Mouse (Mus musculus): Measurements from ENCODE around the gene Xpo4. TPM values are rescaled to one million over a fixed set of nuclear protein-coding genes. Genes with fewer than 3 reads are reported as not detected.
A peak's percentile ranks its signal among the peaks of the same experiment; 100 is the strongest.
"Not testable (repeated sequence)": the region's sequence is repeated elsewhere in the genome, so short reads cannot be mapped to it uniquely, and the experiment has no call there.

The Xpo4 gene
- polyA plus RNA-seq, 1 experiment from 2014 or later, result 15.5 TPM

- H3K36me3 ChIP-seq (replicated peaks; ENCODE audit: control insufficient read depth, insufficient read depth), result peaks cover 10% of the 10 kb centered on the region; the same call in 1 of the 2 replicates
- H3K27me3 ChIP-seq (ENCODE audit: control insufficient read depth, insufficient read depth, low read length); H3K4me3 ChIP-seq (replicated peaks; ENCODE audit: low read length); DNase-seq (ENCODE audit: low spot score); H3K4me2 ChIP-seq (replicated peaks); H3K9ac ChIP-seq; ATAC-seq (ENCODE audit: low FRiP score); H3K27ac ChIP-seq; H3K4me1 ChIP-seq (replicated peaks; ENCODE audit: control insufficient read depth, insufficient read depth, low read length); H3K9me3 ChIP-seq (ENCODE audit: control insufficient read depth, low read length): not testable (repeated sequence)
- 95% methylated on average over 7 of the region's 7 CpGs for WGBS
These were observed 22.8 kb upstream of the Xpo4 start for GRCm38 (mm10) chr14:57688066-57688465.

DNA sequence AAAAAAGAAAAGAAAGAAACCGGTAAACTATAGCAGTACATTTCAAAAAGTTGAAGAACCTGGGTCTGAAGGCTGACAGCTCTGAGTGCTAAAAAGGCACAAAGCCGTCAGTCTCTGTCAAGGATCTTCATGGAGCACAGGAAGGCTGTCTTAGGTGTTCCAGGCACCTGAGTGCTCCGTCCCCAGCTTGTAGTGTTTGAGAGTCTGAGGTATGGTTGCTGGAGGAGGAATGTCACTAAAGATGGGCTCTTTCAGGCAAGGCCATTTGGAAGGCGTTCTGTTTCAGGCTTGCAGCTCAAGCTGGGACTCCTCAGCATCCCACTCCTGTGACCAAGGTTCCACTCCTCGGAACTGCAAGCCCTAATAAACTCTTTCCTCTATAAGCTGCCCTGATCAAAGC lies 22.2 kb upstream of the Xpo4 start:
- H3K36me3 ChIP-seq (replicated peaks; ENCODE audit: control insufficient read depth, insufficient read depth), result peaks cover 10% of the 10 kb centered on the region; the same call in 1 of the 2 replicates
- no peaks in the 10 kb centered on the region for H3K9me3 ChIP-seq (ENCODE audit: control insufficient read depth, low read length)
- no peaks in the 10 kb centered on the region for H3K4me1 ChIP-seq (replicated peaks; ENCODE audit: control insufficient read depth, insufficient read depth, low read length)
- H3K4me3 ChIP-seq (replicated peaks; ENCODE audit: low read length), result no peak overlapping the region
- ATAC-seq (ENCODE audit: low FRiP score) (no peak), DNase-seq (ENCODE audit: low spot score) (no peak)
- no peak overlapping the region for H3K4me2 ChIP-seq (replicated peaks)
- H3K9ac ChIP-seq, result no peak overlapping the region
- WGBS, result 88% methylated on average over 5 of the region's 5 CpGs
- H3K27ac ChIP-seq, result no peak overlapping the region
- no peaks in the 10 kb centered on the region for H3K27me3 ChIP-seq (ENCODE audit: control insufficient read depth, insufficient read depth, low read length)

- 94% methylated on average over 6 of the region's 6 CpGs for WGBS
These were observed 21.4 kb upstream of the Xpo4 start for GRCm38 (mm10) chr14:57686647-57687046.

DNA sequence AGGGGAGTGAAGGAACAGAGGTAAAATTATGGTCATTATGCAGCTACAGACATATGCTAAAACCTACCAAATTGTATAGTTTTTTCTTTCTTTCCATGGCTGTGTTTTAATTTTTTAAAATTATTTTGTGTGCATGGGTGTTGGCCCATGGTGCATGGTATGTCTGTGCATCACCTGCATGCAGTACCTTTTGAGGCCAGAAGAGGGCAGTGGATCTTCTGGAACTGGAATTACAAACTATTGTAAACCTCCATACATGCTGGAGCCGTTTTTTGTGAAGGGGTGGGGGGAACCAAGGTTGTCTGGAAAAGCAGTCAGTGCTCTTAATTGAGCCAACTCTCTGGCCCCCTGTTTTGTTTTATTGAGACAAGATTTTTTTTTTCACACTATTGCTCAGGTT lies 19.3 kb upstream of the Xpo4 start:
- Histone ChIP-seq H3K4me3 (replicated peaks; ENCODE audit: low read length) (no peak overlapping the region), H3K4me1 (replicated peaks; ENCODE audit: control insufficient read depth, insufficient read depth, low read length) (no peaks in the 10 kb centered on the region), H3K36me3 (replicated peaks; ENCODE audit: control insufficient read depth, insufficient read depth) (no peaks in the 10 kb centered on the region), H3K4me2 (replicated peaks) (no peak overlapping the region), H3K9ac (no peak overlapping the region), H3K27me3 (ENCODE audit: control insufficient read depth, insufficient read depth, low read length) (no peaks in the 10 kb centered on the region), H3K27ac (no peak overlapping the region), H3K9me3 (ENCODE audit: control insufficient read depth, low read length) (no peaks in the 10 kb centered on the region)
- DNase-seq (ENCODE audit: low spot score), result peak; percentile 72
- no peak for ATAC-seq (ENCODE audit: low FRiP score)
- WGBS, result 6% methylated on average over 1 of the region's 1 CpGs

More at GRCm38 (mm10) chr14:57686647-57687046, 21.4 kb upstream of the Xpo4 start:
- Histone ChIP-seq H3K36me3 (replicated peaks; ENCODE audit: control insufficient read depth, insufficient read depth) (peaks cover 10% of the 10 kb centered on the region; the same call in 1 of the 2 replicates), H3K4me2 (replicated peaks) (no peak overlapping the region), H3K4me3 (replicated peaks; ENCODE audit: low read length) (no peak overlapping the region), H3K9me3 (ENCODE audit: control insufficient read depth, low read length) (no peaks in the 10 kb centered on the region), H3K9ac (no peak overlapping the region), H3K4me1 (replicated peaks; ENCODE audit: control insufficient read depth, insufficient read depth, low read length) (no peaks in the 10 kb centered on the region), H3K27me3 (ENCODE audit: control insufficient read depth, insufficient read depth, low read length) (no peaks in the 10 kb centered on the region), H3K27ac (no peak overlapping the region)
- DNase-seq (ENCODE audit: low spot score), result no peak
- ATAC-seq (ENCODE audit: low FRiP score), result no peak

- no peak overlapping the region for H3K4me2 ChIP-seq (replicated peaks)
- no peaks in the 10 kb centered on the region for H3K9me3 ChIP-seq (ENCODE audit: control insufficient read depth, low read length)
- no peak for ATAC-seq (ENCODE audit: low FRiP score)
- H3K9ac ChIP-seq, result no peak overlapping the region
- H3K27me3 ChIP-seq (ENCODE audit: control insufficient read depth, insufficient read depth, low read length), result no peaks in the 10 kb centered on the region
- H3K36me3 ChIP-seq (replicated peaks; ENCODE audit: control insufficient read depth, insufficient read depth), result no peaks in the 10 kb centered on the region
- 86% methylated on average over 4 of the region's 4 CpGs for WGBS
- no peaks in the 10 kb centered on the region for H3K4me1 ChIP-seq (replicated peaks; ENCODE audit: control insufficient read depth, insufficient read depth, low read length)
- no peak overlapping the region for H3K27ac ChIP-seq
- DNase-seq (ENCODE audit: low spot score), result no peak
- no peak overlapping the region for H3K4me3 ChIP-seq (replicated peaks; ENCODE audit: low read length)
These were observed 17.5 kb upstream of the Xpo4 start for GRCm38 (mm10) chr14:57682751-57683150.

DNA sequence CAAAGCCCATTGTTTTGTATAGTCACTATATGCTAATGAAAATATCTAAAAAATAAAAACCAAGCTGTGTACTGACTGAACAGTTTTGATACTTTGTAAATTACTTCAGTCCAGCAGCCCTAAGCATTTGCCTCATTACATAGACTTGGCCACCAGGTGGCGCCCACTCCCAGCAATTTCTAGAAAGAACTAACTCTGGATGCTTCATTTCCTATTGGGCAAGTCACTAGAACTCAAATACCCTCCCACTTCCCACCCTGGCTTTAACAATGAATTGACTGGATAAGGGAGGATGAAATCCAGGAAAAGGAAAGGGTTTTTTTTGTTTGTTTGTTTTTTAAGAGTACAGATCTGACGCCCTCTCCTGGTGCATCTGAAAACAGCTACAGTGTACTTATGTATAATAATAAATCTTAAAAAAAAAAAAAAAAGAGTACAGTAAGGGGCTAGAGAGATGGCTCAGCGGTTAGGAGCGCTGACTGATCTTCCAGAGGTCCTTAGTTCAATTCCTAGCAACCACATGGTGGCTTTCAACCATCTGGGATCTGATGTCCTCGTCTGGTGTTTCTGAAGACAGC lies 14.8 kb upstream of the Xpo4 start:
- H3K36me3 ChIP-seq (replicated peaks; ENCODE audit: control insufficient read depth, insufficient read depth), result no peaks in the 10 kb centered on the region
- H3K4me3 ChIP-seq (replicated peaks; ENCODE audit: low read length), result no peak overlapping the region
- no peak overlapping the region for H3K27ac ChIP-seq
- H3K9me3 ChIP-seq (ENCODE audit: control insufficient read depth, low read length), result no peaks in the 10 kb centered on the region
- WGBS, result 39% methylated on average over 5 of the region's 5 CpGs
- ATAC-seq (ENCODE audit: low FRiP score), result peak; percentile 84
- no peaks in the 10 kb centered on the region for H3K27me3 ChIP-seq (ENCODE audit: control insufficient read depth, insufficient read depth, low read length)
- no peak overlapping the region for H3K4me2 ChIP-seq (replicated peaks)
- no peaks in the 10 kb centered on the region for H3K4me1 ChIP-seq (replicated peaks; ENCODE audit: control insufficient read depth, insufficient read depth, low read length)
- peak; percentile 93 for DNase-seq (ENCODE audit: low spot score)
- H3K9ac ChIP-seq, result no peak overlapping the region

DNA sequence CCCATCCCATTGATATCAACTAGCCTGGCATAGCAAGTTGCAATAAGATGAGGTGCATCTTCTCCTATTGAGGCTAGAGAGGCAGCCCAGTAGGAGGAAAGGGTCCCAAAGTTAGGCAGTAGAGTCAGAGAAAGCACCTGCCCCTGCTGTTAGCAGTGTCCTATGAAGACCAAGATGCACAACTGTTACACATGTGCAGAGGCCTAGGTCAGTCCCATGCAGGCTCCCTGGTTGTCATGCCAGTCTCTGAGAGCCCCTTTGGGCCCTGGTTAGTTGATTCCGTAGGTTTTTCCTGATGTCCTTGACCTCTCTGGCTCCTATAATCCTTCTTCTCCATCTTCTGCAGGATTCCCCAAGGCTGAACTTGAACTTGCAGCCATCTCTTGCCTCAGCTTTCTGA lies 14.3 kb upstream of the Xpo4 start:
- 24% methylated on average over 1 of the region's 1 CpGs for WGBS
- Histone ChIP-seq H3K4me2 (replicated peaks) (no peak overlapping the region), H3K27me3 (ENCODE audit: control insufficient read depth, insufficient read depth, low read length) (no peaks in the 10 kb centered on the region), H3K9me3 (ENCODE audit: control insufficient read depth, low read length) (no peaks in the 10 kb centered on the region), H3K9ac (no peak overlapping the region), H3K36me3 (replicated peaks; ENCODE audit: control insufficient read depth, insufficient read depth) (no peaks in the 10 kb centered on the region), H3K27ac (no peak overlapping the region), H3K4me1 (replicated peaks; ENCODE audit: control insufficient read depth, insufficient read depth, low read length) (no peaks in the 10 kb centered on the region), H3K4me3 (replicated peaks; ENCODE audit: low read length) (no peak overlapping the region)
- ATAC-seq (ENCODE audit: low FRiP score), result no peak
- DNase-seq (ENCODE audit: low spot score), result no peak

DNA sequence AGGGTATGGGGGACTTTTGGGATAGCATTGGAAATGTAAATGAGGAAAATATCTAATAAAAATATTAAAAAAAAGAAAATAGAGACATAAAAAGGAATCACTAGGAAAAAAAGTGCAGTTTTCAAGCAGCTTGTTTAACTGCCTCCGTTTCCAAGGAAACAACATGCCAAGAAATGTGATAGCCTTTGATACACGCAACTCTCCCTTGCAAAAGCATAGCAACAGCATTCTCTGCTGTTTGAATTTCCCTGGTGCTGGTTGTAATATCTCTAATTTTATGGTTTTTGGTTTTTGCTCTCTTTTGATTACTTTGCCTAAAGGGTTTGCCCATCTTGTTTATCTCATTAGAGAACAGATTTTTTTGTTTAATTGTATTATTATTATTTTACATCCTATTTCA lies 10.3 kb upstream of the Xpo4 start:
- Histone ChIP-seq H3K4me1 (replicated peaks; ENCODE audit: control insufficient read depth, insufficient read depth, low read length) (no peaks in the 10 kb centered on the region), H3K4me3 (replicated peaks; ENCODE audit: low read length) (no peak overlapping the region), H3K9me3 (ENCODE audit: control insufficient read depth, low read length) (no peaks in the 10 kb centered on the region), H3K27ac (no peak overlapping the region), H3K4me2 (replicated peaks) (no peak overlapping the region), H3K27me3 (ENCODE audit: control insufficient read depth, insufficient read depth, low read length) (no peaks in the 10 kb centered on the region), H3K36me3 (replicated peaks; ENCODE audit: control insufficient read depth, insufficient read depth) (no peaks in the 10 kb centered on the region), H3K9ac (no peak overlapping the region)
- DNase-seq (ENCODE audit: low spot score) (no peak), ATAC-seq (ENCODE audit: low FRiP score) (no peak)
- 58% methylated on average over 2 of the region's 2 CpGs for whole genome bisulfite sequencing

DNA sequence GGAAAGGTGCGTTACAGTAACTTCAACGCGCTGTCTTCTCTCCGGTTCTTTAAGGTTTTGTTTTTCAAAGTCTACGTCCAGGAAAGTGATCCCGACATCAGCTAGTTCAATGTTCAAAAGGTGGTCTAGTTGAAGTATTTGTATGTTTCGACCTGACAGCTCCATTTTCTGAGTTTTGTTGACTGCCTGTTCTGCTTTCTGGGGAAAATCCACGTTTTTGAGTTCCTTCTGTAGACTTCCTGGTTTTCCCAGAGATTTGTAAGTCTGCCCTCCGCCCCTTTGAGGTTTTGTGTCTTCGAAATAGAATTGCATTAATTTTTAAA lies 359 bp upstream of the Xpo4 start:
- WGBS, result 16% methylated on average over 10 of the region's 10 CpGs
- DNase-seq (ENCODE audit: low spot score) (no peak), ATAC-seq (ENCODE audit: low FRiP score) (no peak)
- peak overlapping the region; percentile 96 for H3K4me2 ChIP-seq (replicated peaks)
- peaks cover 16% of the 10 kb centered on the region for H3K4me1 ChIP-seq (replicated peaks; ENCODE audit: control insufficient read depth, insufficient read depth, low read length)
- peak overlapping the region; percentile 83 for H3K9ac ChIP-seq
- H3K27ac ChIP-seq, result 0 out of 2 replicates have a peak overlapping the region, but pooled peaks have one; percentile 95
- H3K4me3 ChIP-seq (replicated peaks; ENCODE audit: low read length), result peak overlapping the region; percentile 65
- no peaks in the 10 kb centered on the region for H3K9me3 ChIP-seq (ENCODE audit: control insufficient read depth, low read length)
- no peaks in the 10 kb centered on the region for H3K36me3 ChIP-seq (replicated peaks; ENCODE audit: control insufficient read depth, insufficient read depth)
- H3K27me3 ChIP-seq (ENCODE audit: control insufficient read depth, insufficient read depth, low read length), result no peaks in the 10 kb centered on the region

DNA sequence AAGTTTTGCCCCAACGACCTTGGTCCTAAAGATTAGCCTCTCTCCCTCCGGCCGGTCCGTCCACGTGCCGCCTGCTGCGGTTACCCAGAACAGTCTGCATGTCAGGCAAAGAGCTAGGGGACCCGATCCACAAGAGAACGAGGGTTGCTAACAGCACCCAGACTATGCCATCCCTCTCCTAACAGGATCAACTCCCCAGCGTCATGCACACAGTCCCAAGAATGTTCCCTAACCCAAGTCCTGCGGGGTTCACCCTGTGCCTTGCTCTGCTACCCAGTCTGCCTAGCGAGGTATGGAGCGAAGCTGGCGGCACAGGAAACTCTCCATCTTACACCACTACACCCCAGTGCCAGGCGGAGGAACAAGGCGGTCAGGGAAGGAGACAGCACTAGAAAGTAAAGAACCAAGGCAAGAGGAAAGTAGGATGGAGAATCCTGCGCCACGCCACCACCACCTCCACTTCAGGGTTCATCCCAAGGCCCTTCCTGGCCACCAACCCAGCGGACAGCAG lies 864 bp downstream of the Xpo4 start:
- under 1% methylated on average over 19 of the region's 19 CpGs for WGBS
- Histone ChIP-seq H3K4me1 (replicated peaks; ENCODE audit: control insufficient read depth, insufficient read depth, low read length) (peaks cover 16% of the 10 kb centered on the region), H3K9ac (peak overlapping the region; percentile 83), H3K4me2 (replicated peaks) (peak overlapping the region; percentile 96), H3K36me3 (replicated peaks; ENCODE audit: control insufficient read depth, insufficient read depth) (no peaks in the 10 kb centered on the region), H3K27me3 (ENCODE audit: control insufficient read depth, insufficient read depth, low read length) (no peaks in the 10 kb centered on the region), H3K4me3 (replicated peaks; ENCODE audit: low read length) (peak overlapping the region; percentile 65), H3K9me3 (ENCODE audit: control insufficient read depth, low read length) (no peaks in the 10 kb centered on the region), H3K27ac (peak overlapping the region; percentile 95)
- no peak for DNase-seq (ENCODE audit: low spot score)
- ATAC-seq (ENCODE audit: low FRiP score), result peak; percentile 46; the same call in 1 of the 2 replicates
